Mouse (Mus musculus) intestine, postnatal 0 days (tissue): ENCODE data around the gene Car14. TPM values are rescaled to one million over a fixed set of nuclear protein-coding genes. Genes with fewer than 3 reads are reported as not detected.
"Not testable (repeated sequence)": the region's sequence is repeated elsewhere in the genome, so short reads cannot be mapped to it uniquely, and the experiment has no call there.

Experiments
- ATAC-seq: fragments of 200-750 bp; cut with Nextera tagmentation; 2 replicates; pipeline ENCODE4 v1.8.0; 2017; ENCODE audit warnings: mild to moderate bottlenecking, moderate TSS enrichment, moderate library complexity
- H3K27ac ChIP-seq: fragments of 300-500 bp; sonication (generic); 2 replicates; pipeline ENCODE4 v1.5.1; 2014; ENCODE audit warnings: mild to moderate bottlenecking, low read depth, low read length, moderate library complexity
- H3K27me3 ChIP-seq: fragments of 300-500 bp; sonication (generic); replicated peaks from 2 replicates; pipeline ENCODE4 v1.6.1; 2014; ENCODE audit warnings: low read length, mixed read lengths; ENCODE audit not compliant: control insufficient read depth, insufficient read depth
- H3K36me3 ChIP-seq: fragments of 300-500 bp; sonication (generic); 2 replicates; pipeline ENCODE4 v1.6.1; 2014; ENCODE audit warnings: mild to moderate bottlenecking, moderate library complexity; ENCODE audit not compliant: control insufficient read depth, insufficient read depth
- H3K4me1 ChIP-seq: fragments of 300-500 bp; sonication (generic); replicated peaks from 2 replicates; pipeline ENCODE4 v1.6.1; 2014; ENCODE audit warnings: antibody characterized with exemption, low read length, mixed read lengths; ENCODE audit not compliant: control insufficient read depth, insufficient read depth
- H3K4me2 ChIP-seq: fragments of 300-500 bp; sonication (generic); replicated peaks from 2 replicates; pipeline ENCODE4 v1.6.1; 2014; ENCODE audit warnings: low read depth, mild to moderate bottlenecking, moderate library complexity
- H3K4me3 ChIP-seq: fragments of 300-500 bp; sonication (generic); 2 replicates; pipeline ENCODE4 v1.5.1; 2014; ENCODE audit warnings: low read depth, low read length
- H3K9ac ChIP-seq: fragments of 300-500 bp; sonication (generic); 2 replicates; pipeline ENCODE4 v1.6.1; 2014; ENCODE audit warnings: mild to moderate bottlenecking, low read depth, low read length
- H3K9me3 ChIP-seq: fragments of 300-500 bp; sonication (generic); 2 replicates; pipeline ENCODE4 v1.6.1; 2016; ENCODE audit warnings: mixed run types; ENCODE audit not compliant: control insufficient read depth
- CTCF ChIP-seq: sonication (generic); IDR thresholded peaks from 2 replicates; pipeline ENCODE4 v1.5.1; 2016; ENCODE audit warnings: low read depth, mild to moderate bottlenecking, control low read depth, antibody characterized with exemption, moderate library complexity
- WGBS: fragments of 180-500 bp; shearing (Covaris S2); extraction: QIAGEN DNeasy Blood & Tissue Kit; methylation state at CpG from one replicate; pipeline ENCODE4 v1.1.7; 2014; 5-methylcytosine and 5-hydroxymethylcytosine counted together
- polyA plus RNA-seq: library from polyadenylated mRNA; unstranded; fragments of >200 nt; fragmentation: Nextera tagmentation; extraction: Ambion mirVana; gene quantifications from 2 replicates; pipeline ENCODE4 v1.2.1, GENCODE M21; 2015

Gene Car14
- polyA plus RNA-seq, 1 experiment from 2014 or later: 0.90 TPM

DNA sequence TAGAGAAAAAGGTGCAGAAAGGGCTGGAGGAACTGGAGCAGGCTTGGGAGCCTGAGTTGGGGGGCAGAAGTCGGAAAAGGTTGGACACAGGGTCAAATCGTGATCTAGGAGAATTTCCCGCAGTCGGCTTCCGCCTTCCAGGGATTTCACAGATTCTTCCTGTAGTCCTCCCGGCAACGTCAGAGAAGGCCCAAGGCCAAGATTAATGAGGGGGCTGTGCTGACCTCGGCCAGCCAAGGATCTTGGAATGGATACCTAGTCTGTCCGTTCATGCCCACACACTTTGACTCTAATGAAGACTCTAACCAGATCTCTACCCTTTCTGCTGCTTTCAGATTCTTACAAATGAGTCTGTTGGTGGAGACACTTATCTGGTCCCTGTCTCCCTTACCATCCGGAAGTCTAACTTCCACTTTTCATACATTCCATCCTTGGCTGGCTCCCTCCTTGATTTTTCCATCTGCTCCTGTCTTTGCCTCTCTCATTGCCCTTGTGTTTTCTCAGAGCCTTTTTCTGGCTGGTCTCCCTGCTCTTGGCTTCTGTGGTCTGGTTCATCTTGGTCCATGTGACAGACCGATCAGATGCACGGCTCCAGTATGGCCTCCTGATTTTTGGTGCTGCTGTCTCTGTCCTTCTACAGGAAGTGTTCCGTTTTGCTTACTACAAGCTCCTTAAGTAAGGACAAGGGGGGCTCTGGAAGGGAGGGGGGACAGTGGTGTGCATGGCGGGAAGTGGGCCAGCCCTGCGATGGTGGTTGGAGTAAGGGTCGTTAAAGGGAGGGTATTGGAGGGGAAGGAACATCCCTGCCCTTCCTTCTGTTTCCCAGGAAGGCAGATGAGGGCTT is 10.0 kb downstream of the Car14 start:
- peak overlapping the region; percentile 77 for H3K4me2 ChIP-seq
- peak overlapping the region; percentile 71 for H3K9ac ChIP-seq
- 0 out of 2 replicates have a peak, but pooled peaks cover 3% of the 10 kb centered on the region for H3K4me1 ChIP-seq
- H3K27ac ChIP-seq: peak overlapping the region; percentile 76
- no peaks in the 10 kb centered on the region for H3K9me3 ChIP-seq
- no peak for TF ChIP-seq CTCF
- peak; percentile 17; the same call in 1 of the 2 replicates for ATAC-seq
- H3K4me3 ChIP-seq: peak overlapping the region; percentile 67
- H3K27me3 ChIP-seq: no peaks in the 10 kb centered on the region
- peaks cover 3% of the 10 kb centered on the region; the same call in 1 of the 2 replicates for H3K36me3 ChIP-seq
- WGBS: 3% methylated on average over 14 of the region's 16 CpGs

DNA sequence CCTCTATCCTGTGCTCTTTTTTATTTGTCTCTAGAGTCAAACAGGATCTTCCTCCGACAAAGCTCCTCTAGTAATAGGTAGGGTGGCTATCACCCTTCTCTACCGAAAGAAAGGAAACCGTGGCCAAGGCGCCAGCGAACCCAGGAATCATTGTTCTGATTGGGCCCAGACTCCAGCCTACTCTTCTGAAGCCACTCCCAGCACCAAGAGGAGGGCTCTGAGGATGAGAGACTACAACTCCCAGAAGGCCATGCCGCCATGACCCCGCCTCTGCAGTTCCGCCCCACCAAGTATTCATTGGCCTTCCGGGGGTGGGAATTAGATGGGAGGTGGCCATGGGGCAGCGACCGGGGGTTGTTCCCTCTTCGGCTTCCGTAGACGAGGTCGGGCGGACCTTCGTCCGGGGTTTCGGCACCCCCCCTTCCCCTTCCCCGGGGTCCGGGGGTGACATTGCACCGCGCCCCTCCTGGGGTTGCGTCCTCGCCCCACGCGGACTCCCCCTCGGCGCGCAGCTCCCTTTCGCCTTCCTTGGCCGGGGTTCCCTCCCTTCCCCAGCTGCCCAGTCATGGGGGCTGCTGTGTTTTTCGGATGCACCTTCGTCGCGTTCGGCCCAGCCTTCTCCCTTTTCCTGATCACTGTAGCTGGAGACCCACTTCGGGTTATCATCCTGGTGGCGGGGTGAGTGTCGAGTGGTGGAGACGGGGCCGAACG is 10.7 kb downstream of the Car14 start, which contains the start of gene Aph1a:
TSS of gene Aph1a (plus strand) at position 364 of the 711 bp plus-strand sequence.
- Histone ChIP-seq H3K4me3 (peak within 1 kb of the TSS; percentile 67), H3K4me2 (peak within 1 kb of the TSS; percentile 77), H3K27ac (peak within 1 kb of the TSS; percentile 76), H3K9ac (peak within 1 kb of the TSS; percentile 71)
- ATAC-seq: peak; percentile 97
- under 1% methylated on average over 25 of the region's 43 CpGs for WGBS
- H3K9me3 ChIP-seq, H3K4me1 ChIP-seq, H3K36me3 ChIP-seq, H3K27me3 ChIP-seq: not testable (repeated sequence)

DNA sequence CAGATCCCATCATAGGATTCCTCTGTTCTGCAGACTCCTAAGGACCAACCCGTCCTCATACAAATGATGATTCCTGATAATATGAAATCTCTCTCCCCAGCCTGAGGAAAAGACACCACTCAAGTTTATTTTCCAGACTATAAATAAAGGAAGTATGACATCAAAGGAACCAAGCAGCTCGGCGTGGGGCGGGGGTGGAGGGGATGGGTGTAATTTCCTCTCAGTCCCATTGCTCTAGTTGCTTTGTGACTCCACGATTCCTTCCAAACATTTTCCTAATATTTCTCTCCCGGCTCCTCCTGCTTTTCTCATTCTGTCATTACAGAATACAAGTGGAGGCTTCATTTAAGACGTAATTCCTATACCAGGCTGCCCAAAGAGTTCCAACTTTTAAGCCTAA is 11.4 kb downstream of the Car14 start:
- H3K4me1 ChIP-seq: 0 out of 2 replicates have a peak, but pooled peaks cover 3% of the 10 kb centered on the region
- H3K27me3 ChIP-seq: no peaks in the 10 kb centered on the region
- H3K27ac ChIP-seq: peak overlapping the region; percentile 60
- peak overlapping the region; percentile 67 for H3K4me3 ChIP-seq
- H3K4me2 ChIP-seq: peak overlapping the region; percentile 57
- TF ChIP-seq CTCF: no peak
- no peak for ATAC-seq
- peaks cover 3% of the 10 kb centered on the region; the same call in 1 of the 2 replicates for H3K36me3 ChIP-seq
- 16% methylated on average over 7 of the region's 7 CpGs for WGBS
- H3K9ac ChIP-seq: peak overlapping the region; percentile 71; the same call in 1 of the 2 replicates
- H3K9me3 ChIP-seq: no peaks in the 10 kb centered on the region

DNA sequence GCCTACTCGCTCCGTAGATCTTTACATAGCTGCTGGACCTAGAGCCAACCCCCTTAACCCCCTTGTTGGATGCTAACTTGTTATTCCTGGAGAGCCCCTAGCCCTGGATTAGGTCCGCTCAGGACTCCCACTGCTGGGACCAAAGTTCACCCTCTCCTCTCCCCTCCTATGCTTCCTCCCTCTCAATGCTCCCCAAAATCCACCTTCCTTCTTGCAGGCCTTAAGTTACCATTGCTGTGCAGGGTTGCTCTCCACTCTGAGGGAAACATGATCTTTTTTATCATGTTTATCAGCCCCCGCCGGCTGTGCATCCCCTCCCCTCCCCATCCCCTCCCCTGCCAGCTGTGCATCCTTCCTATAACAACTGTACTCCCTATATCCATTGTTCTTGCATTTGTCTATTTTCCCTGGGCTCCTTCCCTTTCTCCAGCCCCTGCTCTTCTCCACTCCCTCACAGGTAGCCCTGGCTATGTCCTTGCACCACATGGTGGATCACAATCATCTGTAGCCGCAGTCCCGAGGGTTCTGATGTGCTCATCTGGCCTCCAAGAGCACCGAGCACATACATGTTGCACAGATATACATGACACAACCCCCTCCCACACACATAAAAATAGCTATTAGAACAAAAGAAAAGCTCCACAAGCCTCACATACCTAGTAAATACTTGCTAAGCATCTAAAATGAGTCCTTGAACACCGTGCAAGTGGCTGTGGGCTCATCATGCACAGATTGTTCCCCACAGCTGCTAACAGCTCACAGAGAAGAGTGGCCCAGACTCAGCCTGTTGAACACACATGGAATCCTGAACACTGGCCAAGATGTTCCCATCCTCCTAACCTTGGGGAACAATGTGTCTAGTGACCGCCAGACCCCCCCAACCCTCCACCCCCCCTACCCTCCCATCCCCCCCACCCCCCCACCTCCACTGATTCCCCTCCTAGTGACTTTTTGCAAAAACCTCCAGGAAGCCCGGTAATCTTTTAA is 12.1 kb downstream of the Car14 start:
- H3K27me3 ChIP-seq: no peaks in the 10 kb centered on the region
- TF ChIP-seq CTCF: no peak
- no peaks in the 10 kb centered on the region for H3K36me3 ChIP-seq
- peak overlapping the region; percentile 26; the same call in 1 of the 2 replicates for H3K9ac ChIP-seq
- H3K4me1 ChIP-seq: 0 out of 2 replicates have a peak, but pooled peaks cover 3% of the 10 kb centered on the region
- ATAC-seq: no peak
- peak overlapping the region; percentile 30; the same call in 1 of the 2 replicates for H3K27ac ChIP-seq
- peak overlapping the region; percentile 44 for H3K4me2 ChIP-seq
- WGBS: 42% methylated on average over 11 of the region's 11 CpGs
- no peaks in the 10 kb centered on the region for H3K9me3 ChIP-seq
- H3K4me3 ChIP-seq: no peak overlapping the region; the same call in 1 of the 2 replicates

DNA sequence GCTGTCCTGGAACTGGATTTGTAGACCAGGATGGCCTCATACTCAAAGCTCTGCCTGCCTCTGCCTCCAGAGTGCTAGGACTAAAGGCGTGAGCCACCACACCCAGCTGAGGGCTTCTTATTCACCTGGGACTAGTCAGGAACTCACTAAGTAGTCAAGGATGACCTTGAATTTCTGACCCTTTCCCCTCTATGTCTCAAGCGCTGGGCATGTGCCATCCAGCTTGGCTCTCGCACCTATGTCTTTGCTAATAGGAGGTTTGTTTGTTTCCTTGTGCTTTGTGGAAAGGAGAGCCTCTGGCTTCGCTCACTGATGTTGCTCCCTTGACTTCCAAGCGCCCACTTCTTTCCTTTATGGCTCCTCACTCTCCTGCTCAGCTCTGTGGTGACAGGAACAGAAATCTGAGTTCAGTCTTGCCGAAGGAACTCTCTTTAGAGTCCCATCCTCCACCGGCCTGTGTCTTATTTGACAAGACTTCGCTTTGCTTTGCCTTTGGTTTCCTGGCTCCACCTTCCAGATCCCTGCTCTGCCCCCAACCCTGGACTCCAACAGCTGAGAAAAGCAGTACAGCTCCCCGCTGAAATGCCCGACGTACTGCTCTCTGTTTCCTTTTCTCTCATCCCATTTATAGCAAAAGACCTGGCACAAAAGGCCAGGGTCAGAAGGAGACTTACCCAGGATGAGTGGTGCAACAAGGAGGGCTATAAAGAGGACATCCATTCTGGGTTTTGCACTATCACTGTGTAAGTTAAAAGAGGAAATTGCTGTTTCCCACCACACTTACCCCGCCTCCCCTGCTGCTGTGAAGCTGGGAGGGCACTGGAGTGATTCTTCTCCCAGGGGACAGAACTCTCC is 13.1 kb downstream of the Car14 start, which contains the start of gene BC028528:
TSS of gene BC028528 (minus strand) at position 795 of the 855 bp plus-strand sequence.
- Histone ChIP-seq H3K9ac (peak within 1 kb of the TSS; percentile 26; the same call in 1 of the 2 replicates), H3K4me2 (peak within 1 kb of the TSS; percentile 44), H3K36me3 (no peaks in the 10 kb centered on the region), H3K27me3 (no peaks in the 10 kb centered on the region), H3K4me1 (0 out of 2 replicates have a peak, but pooled peaks cover 3% of the 10 kb centered on the region), H3K27ac (peak within 1 kb of the TSS; percentile 41), H3K9me3 (no peaks in the 10 kb centered on the region), H3K4me3 (peak within 1 kb of the TSS; percentile 27)
- WGBS: 28% methylated on average over 12 of the region's 12 CpGs
- no peak for ATAC-seq
- TF ChIP-seq CTCF: no peak
